Mouse (Mus musculus) heart, adult 8-10 months (tissue): ENCODE results near the gene Lrrn4cl. TPM values are rescaled to one million over a fixed set of nuclear protein-coding genes. Genes with fewer than 3 reads are reported as not detected.

Experiments
- microRNA-seq: library from miRNA; unstranded; fragments of <30 nt; microRNA quantifications from one replicate; pipeline ENCODE4 v1.2.0, GENCODE M21; 2022
- total RNA-seq, 4 experiments: library from RNA; stranded (reverse); gene quantifications; 2 replicates each; pipeline ENCODE4 v1.2.4; 2022

The Lrrn4cl gene
- total RNA-seq, 4 experiments from 2014 or later: 3.4 to 4.7 (median 3.9) TPM

Small RNA genes lying within 50 kb of the gene (microRNA-seq; reads per million reads assigned to microRNA genes)
- not detected for gene Mir5136

Other genes with a start within 250 kb of the Lrrn4cl start
- not detected for gene Slc22a6, start 232.7 kb upstream of the Lrrn4cl start, total RNA-seq
- gene Chrm1, start 187.0 kb upstream of the Lrrn4cl start, total RNA-seq: under 1 TPM in 2 of 4 experiments, not detected in 2; 0.09 TPM
- gene Slc3a2, start 127.4 kb upstream of the Lrrn4cl start, total RNA-seq: 10 to 100 TPM; 39.5 to 43.6 (median 41.9) TPM
- 10 to 100 TPM; 16.1 to 19.6 (median 17.5) TPM for gene Wdr74, start 114.9 kb upstream of the Lrrn4cl start, total RNA-seq
- gene 1700092M07Rik, start 110.0 kb upstream of the Lrrn4cl start, total RNA-seq: not detected
- 10 to 100 TPM; 20.9 to 27.3 (median 25.4) TPM for gene Stx5a, start 109.4 kb upstream of the Lrrn4cl start, total RNA-seq
- 10 to 100 TPM; 30.3 to 42.0 (median 33.7) TPM for gene Nxf1, start 93.7 kb upstream of the Lrrn4cl start, total RNA-seq
- gene Tmem223, start 79.8 kb upstream of the Lrrn4cl start, total RNA-seq: 100 to 1,000 TPM; 111 to 137 (median 125) TPM
- 10 to 100 TPM; 18.2 to 21.5 (median 19.5) TPM for gene Tmem179b, start 76.3 kb upstream of the Lrrn4cl start, total RNA-seq
- gene Taf6l, start 64.4 kb upstream of the Lrrn4cl start, total RNA-seq: 1 to 10 TPM; 5.4 to 9.0 (median 7.7) TPM
- gene Polr2g, start 52.2 kb upstream of the Lrrn4cl start, total RNA-seq: 10 to 100 TPM; 52.1 to 60.7 (median 55.4) TPM
- 1 to 10 TPM; 1.2 to 2.5 (median 1.5) TPM for gene Zbtb3, start 48.2 kb upstream of the Lrrn4cl start, total RNA-seq
- gene Ttc9c, start 31.4 kb upstream of the Lrrn4cl start, total RNA-seq: 10 to 100 TPM; 13.7 to 16.4 (median 14.9) TPM
- gene Hnrnpul2, start 30.8 kb upstream of the Lrrn4cl start, total RNA-seq: 10 to 100 TPM; 46.0 to 48.9 (median 46.9) TPM
- gene AC129217.1, start 21.0 kb upstream of the Lrrn4cl start, total RNA-seq: under 1 TPM in 1 of 4 experiments, not detected in 3; 0.53 TPM
- 10 to 100 TPM; 21.2 to 28.1 (median 24.2) TPM for gene Bscl2, start 13.3 kb upstream of the Lrrn4cl start, total RNA-seq
- under 1 TPM in 1 of 4 experiments, not detected in 3; 0.22 TPM for gene Gng3, start 11.6 kb upstream of the Lrrn4cl start, total RNA-seq
- 100 to 1,000 TPM; 122 to 127 (median 125) TPM for gene Ubxn1, start 20.7 kb downstream of the Lrrn4cl start, total RNA-seq
- gene Uqcc3, start 30.2 kb downstream of the Lrrn4cl start, total RNA-seq: 10 to 100 TPM; 47.8 to 65.1 (median 52.0) TPM
- gene Lbhd1, start 33.0 kb downstream of the Lrrn4cl start, total RNA-seq: 1 to 10 TPM; 1.8 to 6.1 (median 4.4) TPM
- not detected for gene Gm49403, start 33.2 kb downstream of the Lrrn4cl start, total RNA-seq
- 10 to 100 TPM; 11.8 to 29.9 (median 21.1) TPM for gene 1810009A15Rik, start 38.1 kb downstream of the Lrrn4cl start, total RNA-seq
- gene Gm49416, start 38.2 kb downstream of the Lrrn4cl start, total RNA-seq: 1 to 10 TPM; 3.6 to 5.3 (median 4.6) TPM
- 10 to 100 TPM; 11.0 to 12.0 (median 11.2) TPM for gene Ints5, start 42.2 kb downstream of the Lrrn4cl start, total RNA-seq
- 10 to 100 TPM; 45.5 to 49.6 (median 47.2) TPM for gene Ganab, start 47.3 kb downstream of the Lrrn4cl start, total RNA-seq
- gene B3gat3, start 69.6 kb downstream of the Lrrn4cl start, total RNA-seq: 10 to 100 TPM; 39.3 to 41.5 (median 40.6) TPM
- gene Rom1, start 78.6 kb downstream of the Lrrn4cl start, total RNA-seq: 10 to 100 TPM; 22.0 to 37.5 (median 28.1) TPM
- 1 to 10 TPM; 7.2 to 9.1 (median 7.5) TPM for gene Eml3, start 78.8 kb downstream of the Lrrn4cl start, total RNA-seq
- 10 to 100 TPM; 28.2 to 33.7 (median 30.4) TPM for gene Mta2, start 91.1 kb downstream of the Lrrn4cl start, total RNA-seq
- 10 to 100 TPM in 1 of 4 experiments, 1 to 10 TPM in 3; 8.1 to 10.3 (median 8.6) TPM for gene Tut1, start 103.1 kb downstream of the Lrrn4cl start, total RNA-seq
- gene Eef1g, start 116.3 kb downstream of the Lrrn4cl start, total RNA-seq: 100 to 1,000 TPM; 209 to 232 (median 227) TPM
- gene Ahnak, start 138.5 kb downstream of the Lrrn4cl start, total RNA-seq: 100 to 1,000 TPM; 332 to 446 (median 375) TPM
- 10 to 100 TPM in 1 of 4 experiments, not detected in 3; 44.8 TPM for gene Scgb1a1, start 237.2 kb downstream of the Lrrn4cl start, total RNA-seq